Mouse (Mus musculus) left cerebral cortex, postnatal 36 days (tissue): ENCODE data around the gene Abcb9. TPM values are rescaled to one million over a fixed set of nuclear protein-coding genes. Genes with fewer than 3 reads are reported as not detected.
"Not testable (repeated sequence)": the region's sequence is repeated elsewhere in the genome, so short reads cannot be mapped to it uniquely, and the experiment has no call there.

ENCODE experiments used
- DNase-seq, 2 experiments: peaks; one replicate each; pipeline ENCODE4 v3.0.0; 2021 to 2022; ENCODE audit warnings: low spot score in 2 of 2, mixed read lengths in 1 of 2
- intact Hi-C: fragments of 180-260 bp; cut with DNase I; formaldehyde crosslinking; loops from one replicate; pipeline ENCODE4 v1.15.1; 2025
- total RNA-seq, 2 experiments: library from RNA; stranded (reverse); gene quantifications; 2 replicates each; pipeline ENCODE4 v1.2.3; 2021

The Abcb9 gene
- total RNA-seq, 2 experiments from 2014 or later: 55.9 to 57.5 TPM

GRCm38 (mm10) chr5:124073682-124074081 lies 21.9 kb downstream of the Abcb9 start:
- intact Hi-C loops: no loop called here
- DNase-seq: no peak

- intact Hi-C loops: no loop called here
These were observed 25.9 kb downstream of the Abcb9 start for GRCm38 (mm10) chr5:124069657-124070056.

GRCm38 (mm10) chr5:124062037-124062824 lies 33.4 kb downstream of the Abcb9 start:
- intact Hi-C loops: no loop called here
- DNase-seq: no peak

More at GRCm38 (mm10) chr5:124069657-124070056, 25.9 kb downstream of the Abcb9 start:
- DNase-seq: no peak

GRCm38 (mm10) chr5:124059677-124060076 lies 35.9 kb downstream of the Abcb9 start:
- intact Hi-C loops: no loop called here
- DNase-seq: no peak

GRCm38 (mm10) chr5:124058749-124059148 lies 36.8 kb downstream of the Abcb9 start:
- no peak for DNase-seq
- intact Hi-C loops: no loop called here

GRCm38 (mm10) chr5:124056956-124057355 lies 38.6 kb downstream of the Abcb9 start:
- no peak for DNase-seq
- intact Hi-C loops: no loop called here

GRCm38 (mm10) chr5:124056219-124056618 lies 39.4 kb downstream of the Abcb9 start:
- intact Hi-C loops: no loop called here
- no peak for DNase-seq

GRCm38 (mm10) chr5:124052641-124053040 lies 43.0 kb downstream of the Abcb9 start:
- intact Hi-C loops, DNase-seq: not testable (repeated sequence)

GRCm38 (mm10) chr5:124051899-124052491 lies 43.6 kb downstream of the Abcb9 start:
- intact Hi-C loops: no loop called here
- no peak for DNase-seq

GRCm38 (mm10) chr5:124050095-124051050 lies 45.2 kb downstream of the Abcb9 start:
- DNase-seq: no peak
- intact Hi-C loops: no loop called here

GRCm38 (mm10) chr5:124049249-124050045 lies 46.2 kb downstream of the Abcb9 start:
- no peak for DNase-seq
- intact Hi-C loops: no loop called here

GRCm38 (mm10) chr5:124046741-124047401 lies 48.7 kb downstream of the Abcb9 start:
- intact Hi-C loops: no loop called here

GRCm38 (mm10) chr5:124045453-124046010 lies 50.1 kb downstream of the Abcb9 start:
- intact Hi-C loops: no loop called here
- DNase-seq: no peak

More at GRCm38 (mm10) chr5:124046741-124047401, 48.7 kb downstream of the Abcb9 start:
- no peak for DNase-seq

GRCm38 (mm10) chr5:124043999-124044398 lies 51.6 kb downstream of the Abcb9 start:
- no peak for DNase-seq
- intact Hi-C loops: loop anchor here (5.0 kb wide), 1 partner anchor 43 kb away; no protein-coding TSS in a partner anchor

GRCm38 (mm10) chr5:124043212-124043978 lies 52.2 kb downstream of the Abcb9 start:
- intact Hi-C loops: loop anchor here (5.0 kb wide), 1 partner anchor 44 kb away; no protein-coding TSS in a partner anchor

GRCm38 (mm10) chr5:124041097-124041496 lies 54.5 kb downstream of the Abcb9 start:
- no peak for DNase-seq
- intact Hi-C loops: loop anchor here (5.0 kb wide), 1 partner anchor 46 kb away; no protein-coding TSS in a partner anchor

More at GRCm38 (mm10) chr5:124043212-124043978, 52.2 kb downstream of the Abcb9 start:
- peak; percentile 81 to 85 for DNase-seq

GRCm38 (mm10) chr5:124039602-124040001 lies 56.0 kb downstream of the Abcb9 start:
- DNase-seq: no peak
- intact Hi-C loops: loop anchor here (5.0 kb wide), 1 partner anchor 48 kb away; no protein-coding TSS in a partner anchor
